Mouse (Mus musculus): ENCODE data around the gene Gstk1.

GRCm38 (mm10) chr6:42222286-42222685 lies 23.4 kb upstream of the Gstk1 start:
- TF ChIP-seq GATA1 (IDR thresholded peaks at IDR 0.05; ENCODE audit: low read length), result no peak
- no peak for TF ChIP-seq TAL1 (IDR thresholded peaks at IDR 0.05; ENCODE audit: low read length)

All from erythroblast, embryonic 14.5 days (primary cell).